In genomic region chr13:97251736-97252135, GRCm38 (mm10) we compare ENCODE assay signal across 16 mouse cellular contexts. TPM values are rescaled to one million over a fixed set of nuclear protein-coding genes. Genes with fewer than 3 reads are reported as not detected.
DNase-seq lines count a peak whose midpoint lies in the region; ATAC-seq and TF ChIP-seq lines count a peak whose summit lies in the region.
"Had no signal": no experiment of that assay in that cellular context is flagged by ENCODE, and none has a peak within 500 bp of the region (broad histone marks: within the 10 kb centered on the region; RNA-seq: fewer than 3 reads in every experiment).

No protein-coding gene starts in this region.

- WGBS in hindbrain, embryonic 10.5 days: 50% methylated on average over 7 of the region's 7 CpGs
- WGBS in hindbrain, embryonic 16.5 days: 40% methylated on average over 7 of the region's 7 CpGs
- 57% methylated on average over 7 of the region's 7 CpGs for WGBS in stomach, embryonic 15.5 days
- 55% methylated on average over 7 of the region's 7 CpGs for WGBS in stomach, postnatal 0 days
- 37% methylated on average over 7 of the region's 7 CpGs for WGBS in midbrain, embryonic 11.5 days
- 38% methylated on average over 7 of the region's 7 CpGs for WGBS in neural tube, embryonic 15.5 days

- H3K4me2 ChIP-seq in hindbrain, embryonic 16.5 days (ENCODE audit: low read length): no peak overlapping the region
- H3K4me2 ChIP-seq in stomach, embryonic 15.5 days: no peak overlapping the region
- no peak overlapping the region for H3K4me2 ChIP-seq in stomach, postnatal 0 days (replicated peaks; ENCODE audit: low read depth)
- H3K4me2 ChIP-seq in midbrain, embryonic 11.5 days: no peak overlapping the region
- no peak overlapping the region for H3K4me2 ChIP-seq in neural tube, embryonic 15.5 days
- H3K4me2 ChIP-seq: heart, embryonic 15.5 days had no signal

- no peaks in the 10 kb centered on the region for H3K9me3 ChIP-seq in hindbrain, embryonic 10.5 days
- no peaks in the 10 kb centered on the region for H3K9me3 ChIP-seq in hindbrain, embryonic 16.5 days (ENCODE audit: control insufficient read depth, low read length)
- H3K9me3 ChIP-seq in stomach, embryonic 15.5 days: no peaks in the 10 kb centered on the region
- H3K9me3 ChIP-seq in stomach, postnatal 0 days (ENCODE audit: control insufficient read depth, low read length): no peaks in the 10 kb centered on the region
- H3K9me3 ChIP-seq in midbrain, embryonic 11.5 days (ENCODE audit: control insufficient read depth, low read length): no peaks in the 10 kb centered on the region
- no peaks in the 10 kb centered on the region for H3K9me3 ChIP-seq in neural tube, embryonic 15.5 days (replicated peaks)
- H3K9me3 ChIP-seq: heart, embryonic 15.5 days had no signal

- no peak overlapping the region for H3K9ac ChIP-seq in hindbrain, embryonic 16.5 days (ENCODE audit: low read depth, low read length)
- no peak overlapping the region for H3K9ac ChIP-seq in stomach, embryonic 15.5 days
- no peak overlapping the region for H3K9ac ChIP-seq in stomach, postnatal 0 days (ENCODE audit: low read length)
- H3K9ac ChIP-seq in midbrain, embryonic 11.5 days (ENCODE audit: low read length): no peak overlapping the region; the same call in 1 of the 2 replicates
- no peak overlapping the region for H3K9ac ChIP-seq in neural tube, embryonic 15.5 days (replicated peaks)
- H3K9ac ChIP-seq: heart, embryonic 15.5 days had no signal

- no peak for TF ChIP-seq EP300 in stomach, postnatal 0 days (optimal IDR thresholded peaks at IDR 0.05)

- DNase-seq in hindbrain, embryonic 10.5 days (ENCODE audit: low spot score): no peak
- DNase-seq in stomach, postnatal 0 days (ENCODE audit: low spot score): no peak
- peak; percentile 94 for DNase-seq in midbrain, embryonic 11.5 days (ENCODE audit: low spot score, missing footprints)
- no peak for DNase-seq in kidney, postnatal 4 days
- DNase-seq in gastrocnemius, adult 18-20 months (ENCODE audit: low spot score): no peak
- DNase-seq: adrenal gland, postnatal 14 days; cerebellum, postnatal 10 days; heart, adult 18-20 months; kidney, postnatal 25 days; right cerebral cortex, adult 18-20 months had no signal

- H3K27ac ChIP-seq in hindbrain, embryonic 10.5 days: peak overlapping the region; percentile 84
- no peak overlapping the region for H3K27ac ChIP-seq in hindbrain, embryonic 16.5 days (ENCODE audit: low read depth, low read length)
- peak overlapping the region; percentile 42; the same call in 1 of the 2 replicates for H3K27ac ChIP-seq in stomach, embryonic 15.5 days
- H3K27ac ChIP-seq in stomach, postnatal 0 days (replicated peaks): no peak overlapping the region
- peak overlapping the region; percentile 76 for H3K27ac ChIP-seq in midbrain, embryonic 11.5 days (ENCODE audit: low read depth, low read length)
- H3K27ac ChIP-seq in neural tube, embryonic 15.5 days (replicated peaks): 0 out of 2 replicates have a peak overlapping the region, but pooled peaks have one; percentile 54
- H3K27ac ChIP-seq: heart, embryonic 15.5 days had no signal

- no peak for ATAC-seq in hindbrain, embryonic 16.5 days
- no peak for ATAC-seq in stomach, embryonic 15.5 days (ENCODE audit: insufficient read depth, low FRiP score, low read depth)
- no peak for ATAC-seq in stomach, postnatal 0 days (ENCODE audit: low FRiP score, low TSS enrichment)
- no peak for ATAC-seq in midbrain, embryonic 11.5 days (ENCODE audit: low FRiP score)
- no peak for ATAC-seq in neural tube, embryonic 15.5 days (ENCODE audit: low FRiP score)

- peak overlapping the region; percentile 20; the same call in 1 of the 2 replicates for H3K4me3 ChIP-seq in hindbrain, embryonic 10.5 days
- no peak overlapping the region for H3K4me3 ChIP-seq in hindbrain, embryonic 16.5 days (ENCODE audit: low read length)
- no peak overlapping the region for H3K4me3 ChIP-seq in stomach, embryonic 15.5 days (replicated peaks)
- no peak overlapping the region for H3K4me3 ChIP-seq in stomach, postnatal 0 days (ENCODE audit: low read depth, low read length)
- H3K4me3 ChIP-seq in midbrain, embryonic 11.5 days (ENCODE audit: low read depth, low read length): no peak overlapping the region
- no peak overlapping the region for H3K4me3 ChIP-seq in neural tube, embryonic 15.5 days (replicated peaks)
- H3K4me3 ChIP-seq: erythroblast, embryonic 14.5 days; heart, embryonic 15.5 days had no signal

- peaks cover 70% of the 10 kb centered on the region for H3K36me3 ChIP-seq in hindbrain, embryonic 10.5 days
- H3K36me3 ChIP-seq in hindbrain, embryonic 16.5 days (ENCODE audit: control insufficient read depth, insufficient read depth, low read length): peaks cover 8% of the 10 kb centered on the region
- peaks cover 11% of the 10 kb centered on the region; the same call in 1 of the 2 replicates for H3K36me3 ChIP-seq in stomach, embryonic 15.5 days
- H3K36me3 ChIP-seq in stomach, postnatal 0 days (ENCODE audit: control insufficient read depth, insufficient read depth, low read length): peaks cover 7% of the 10 kb centered on the region; the same call in 1 of the 2 replicates
- peaks cover 15% of the 10 kb centered on the region for H3K36me3 ChIP-seq in midbrain, embryonic 11.5 days (ENCODE audit: control insufficient read depth, insufficient read depth, low read length)
- peaks cover 26% of the 10 kb centered on the region for H3K36me3 ChIP-seq in neural tube, embryonic 15.5 days

- peaks cover 13% of the 10 kb centered on the region; the same call in 1 of the 2 replicates for H3K27me3 ChIP-seq in hindbrain, embryonic 10.5 days (ENCODE audit: insufficient read depth, poor library complexity, severe bottlenecking)
- no peaks in the 10 kb centered on the region for H3K27me3 ChIP-seq in hindbrain, embryonic 16.5 days (replicated peaks; ENCODE audit: control insufficient read depth, insufficient read depth, low read length)
- no peaks in the 10 kb centered on the region for H3K27me3 ChIP-seq in stomach, embryonic 15.5 days (replicated peaks)
- H3K27me3 ChIP-seq in stomach, postnatal 0 days (ENCODE audit: control insufficient read depth, insufficient read depth, low read length): no peaks in the 10 kb centered on the region
- no peaks in the 10 kb centered on the region; the same call in 1 of the 2 replicates for H3K27me3 ChIP-seq in midbrain, embryonic 11.5 days (ENCODE audit: control insufficient read depth, insufficient read depth, low read length)
- no peaks in the 10 kb centered on the region for H3K27me3 ChIP-seq in neural tube, embryonic 15.5 days (replicated peaks)
- H3K27me3 ChIP-seq: CH12.LX; heart, embryonic 15.5 days had no signal

- H3K4me1 ChIP-seq in hindbrain, embryonic 10.5 days (replicated peaks): peaks cover 100% of the 10 kb centered on the region
- H3K4me1 ChIP-seq in hindbrain, embryonic 16.5 days (ENCODE audit: control insufficient read depth, insufficient read depth, low read depth, low read length): peaks cover 53% of the 10 kb centered on the region
- H3K4me1 ChIP-seq in stomach, embryonic 15.5 days: peaks cover 23% of the 10 kb centered on the region
- H3K4me1 ChIP-seq in stomach, postnatal 0 days (replicated peaks; ENCODE audit: control insufficient read depth, insufficient read depth): 0 out of 2 replicates have a peak, but pooled peaks cover 2% of the 10 kb centered on the region
- H3K4me1 ChIP-seq in midbrain, embryonic 11.5 days (ENCODE audit: control insufficient read depth, insufficient read depth, low read length): peaks cover 85% of the 10 kb centered on the region
- peaks cover 66% of the 10 kb centered on the region for H3K4me1 ChIP-seq in neural tube, embryonic 15.5 days

- TF ChIP-seq CTCF in stomach, postnatal 0 days (IDR thresholded peaks at IDR 0.05; ENCODE audit: low read depth): no peak

RNA-seq across cellular contexts. Expression of gene Enc1, which starts 10.8 kb away (rescaled TPM):
- 11.2 and 18.6 TPM in 2 replicates for polyA plus RNA-seq in hindbrain, embryonic 10.5 days (2016; fragmentation: Nextera tagmentation; extraction: Ambion mirVana)
- polyA plus RNA-seq in hindbrain, embryonic 16.5 days (2015; fragmentation: Nextera tagmentation; extraction: Ambion mirVana): 66.3 and 67.6 TPM in 2 replicates
- 7.2 and 7.9 TPM in 2 replicates for polyA plus RNA-seq in stomach, embryonic 15.5 days (2015; fragmentation: Nextera tagmentation; extraction: Ambion mirVana)
- polyA plus RNA-seq in stomach, postnatal 0 days (2015; fragmentation: Nextera tagmentation; extraction: Ambion mirVana): 3.3 and 3.5 TPM in 2 replicates
- polyA plus RNA-seq in midbrain, embryonic 11.5 days (2014; fragmentation: Nextera tagmentation; extraction: Ambion mirVana): 18.4 and 19.8 TPM in 2 replicates
- polyA plus RNA-seq in neural tube, embryonic 15.5 days (2015; fragmentation: Nextera tagmentation; extraction: Ambion mirVana): 65.8 and 79.2 TPM in 2 replicates
- 1 to 10 TPM; 2.4 to 2.6 TPM for total RNA-seq in gastrocnemius, adult 18-20 months (2021)

RNA-seq across cellular contexts. Expression of gene Hexb, which starts 53.6 kb away (rescaled TPM):
- 18.7 and 23.4 TPM in 2 replicates for polyA plus RNA-seq in hindbrain, embryonic 10.5 days (2016; fragmentation: Nextera tagmentation; extraction: Ambion mirVana)
- polyA plus RNA-seq in hindbrain, embryonic 16.5 days (2015; fragmentation: Nextera tagmentation; extraction: Ambion mirVana): 54.1 and 58.5 TPM in 2 replicates
- polyA plus RNA-seq in stomach, embryonic 15.5 days (2015; fragmentation: Nextera tagmentation; extraction: Ambion mirVana): 42.7 and 44.6 TPM in 2 replicates
- 27.0 and 28.7 TPM in 2 replicates for polyA plus RNA-seq in stomach, postnatal 0 days (2015; fragmentation: Nextera tagmentation; extraction: Ambion mirVana)
- 25.8 and 26.1 TPM in 2 replicates for polyA plus RNA-seq in midbrain, embryonic 11.5 days (2014; fragmentation: Nextera tagmentation; extraction: Ambion mirVana)
- polyA plus RNA-seq in neural tube, embryonic 15.5 days (2015; fragmentation: Nextera tagmentation; extraction: Ambion mirVana): 54.5 and 66.1 TPM in 2 replicates
- total RNA-seq in gastrocnemius, adult 18-20 months (2021): 1 to 10 TPM; 8.6 to 9.5 TPM

Comparison
In these comparisons a context has a peak if more than half of its experiments do, and no peak if none do; other contexts are left out.
1. H3K27ac ChIP-seq: peak in hindbrain, embryonic 10.5 days (single experiment), stomach, embryonic 15.5 days (single experiment), midbrain, embryonic 11.5 days (single experiment) and neural tube, embryonic 15.5 days (single experiment); none in hindbrain, embryonic 16.5 days (single experiment) and stomach, postnatal 0 days (single experiment).